Mouse (Mus musculus) liver, embryonic 12.5 days (tissue): Measurements from ENCODE around the gene Klk1. TPM values are rescaled to one million over a fixed set of nuclear protein-coding genes. Genes with fewer than 3 reads are reported as not detected.

Experiments
- ATAC-seq: fragments of 200-750 bp; cut with Nextera tagmentation; 2 replicates; pipeline ENCODE4 v1.8.0; 2017; ENCODE audit warnings: moderate number of reproducible peaks, mild to moderate bottlenecking, moderate library complexity
- H3K27ac ChIP-seq: fragments of 300-500 bp; sonication (generic); 2 replicates; pipeline ENCODE4 v1.5.1; 2016; ENCODE audit warnings: mild to moderate bottlenecking
- H3K27me3 ChIP-seq: fragments of 300-500 bp; sonication (generic); replicated peaks from 2 replicates; pipeline ENCODE4 v1.6.1; 2016; ENCODE audit warnings: mild to moderate bottlenecking, moderate library complexity
- H3K36me3 ChIP-seq: fragments of 300-500 bp; sonication (generic); 2 replicates; pipeline ENCODE4 v1.6.1; 2016; ENCODE audit warnings: mild to moderate bottlenecking, moderate library complexity
- H3K4me1 ChIP-seq: fragments of 300-500 bp; sonication (generic); 2 replicates; pipeline ENCODE4 v1.6.1; 2016
- H3K4me2 ChIP-seq: fragments of 300-500 bp; sonication (generic); 2 replicates; pipeline ENCODE4 v1.6.1; 2016; ENCODE audit warnings: mild to moderate bottlenecking, moderate library complexity
- H3K4me3 ChIP-seq: fragments of 300-500 bp; sonication (generic); 2 replicates; pipeline ENCODE4 v1.5.1; 2016; ENCODE audit warnings: mild to moderate bottlenecking, moderate library complexity
- H3K9ac ChIP-seq: fragments of 300-500 bp; sonication (generic); 2 replicates; pipeline ENCODE4 v1.6.1; 2016; ENCODE audit warnings: mild to moderate bottlenecking, moderate library complexity
- H3K9me3 ChIP-seq: fragments of 300-500 bp; sonication (generic); replicated peaks from 2 replicates; pipeline ENCODE4 v1.6.1; 2016; ENCODE audit warnings: mild to moderate bottlenecking, moderate library complexity
- WGBS: fragments of 180-500 bp; shearing (Covaris S2); methylation state at CpG from one replicate; pipeline ENCODE4 v1.1.7; 2016; ENCODE audit not compliant: insufficient replicate concordance; 5-methylcytosine and 5-hydroxymethylcytosine counted together
- polyA plus RNA-seq: library from polyadenylated mRNA; unstranded; fragments of >200 nt; fragmentation: Nextera tagmentation; extraction: Ambion mirVana; gene quantifications from 2 replicates; pipeline ENCODE4 v1.2.1, GENCODE M21; 2016

The Klk1 gene
- polyA plus RNA-seq, 1 experiment from 2014 or later: not detected

- Histone ChIP-seq H3K27ac (no peak overlapping the region), H3K4me1 (no peaks in the 10 kb centered on the region), H3K4me3 (no peak overlapping the region), H3K9ac (no peak overlapping the region), H3K36me3 (no peaks in the 10 kb centered on the region), H3K9me3 (no peaks in the 10 kb centered on the region), H3K4me2 (no peak overlapping the region), H3K27me3 (peaks cover 47% of the 10 kb centered on the region)
- WGBS: 44% methylated on average over 2 of the region's 2 CpGs
- no peak for ATAC-seq
These were observed 52.1 kb downstream of the Klk1 start for GRCm38 (mm10) chr7:44277250-44277622.

Other genes starting within 250 kb of the Klk1 start
- gene Klk1b9, start 249.3 kb upstream of the Klk1 start, polyA plus RNA-seq: not detected in 2 replicates
- gene Klk1b11, start 229.5 kb upstream of the Klk1 start, polyA plus RNA-seq: not detected in 2 replicates
- gene Klk1b26, start 213.2 kb upstream of the Klk1 start, polyA plus RNA-seq: not detected in 2 replicates
- gene Klk1b27, start 173.1 kb upstream of the Klk1 start, polyA plus RNA-seq: not detected in 2 replicates
- not detected in 2 replicates for gene Klk1b21, start 123.0 kb upstream of the Klk1 start, polyA plus RNA-seq
- gene Klk1b22, start 112.7 kb upstream of the Klk1 start, polyA plus RNA-seq: not detected in 2 replicates
- gene Klk1b16, start 88.6 kb upstream of the Klk1 start, polyA plus RNA-seq: not detected in 2 replicates
- not detected in 2 replicates for gene Klk1b24, start 37.1 kb upstream of the Klk1 start, polyA plus RNA-seq
- not detected in 2 replicates for gene Klk1b3, start 27.2 kb upstream of the Klk1 start, polyA plus RNA-seq
- not detected in 2 replicates for gene Klk1b4, start 17.9 kb upstream of the Klk1 start, polyA plus RNA-seq
- not detected in 2 replicates for gene Klk1b5, start 9.4 kb upstream of the Klk1 start, polyA plus RNA-seq
- gene Gm36864, start 10.8 kb downstream of the Klk1 start, polyA plus RNA-seq: 0.08 TPM in 1 of 2 replicates, not detected in the other
- 1.8 and 1.9 TPM in 2 replicates for gene 1700028J19Rik, start 21.3 kb downstream of the Klk1 start, polyA plus RNA-seq
- 64.3 and 66.7 TPM in 2 replicates for gene 2410002F23Rik, start 21.4 kb downstream of the Klk1 start, polyA plus RNA-seq
- not detected in 2 replicates for gene Acp4, start 32.0 kb downstream of the Klk1 start, polyA plus RNA-seq
- not detected in 2 replicates for gene Gm15517, start 36.1 kb downstream of the Klk1 start, polyA plus RNA-seq
- gene Clec11a, start 81.5 kb downstream of the Klk1 start, polyA plus RNA-seq: 0.50 and 0.55 TPM in 2 replicates
- gene Shank1, start 84.9 kb downstream of the Klk1 start, polyA plus RNA-seq: 0.10 and 0.18 TPM in 2 replicates
- 0.05 and 0.11 TPM in 2 replicates for gene Syt3, start 158.7 kb downstream of the Klk1 start, polyA plus RNA-seq
- 0.38 TPM in 1 of 2 replicates, not detected in the other for gene 1700008O03Rik, start 160.5 kb downstream of the Klk1 start, polyA plus RNA-seq
- gene Lrrc4b, start 203.7 kb downstream of the Klk1 start, polyA plus RNA-seq: 0.07 TPM in 1 of 2 replicates, not detected in the other
- gene Aspdh, start 240.0 kb downstream of the Klk1 start, polyA plus RNA-seq: 5.5 and 6.4 TPM in 2 replicates
- gene Josd2, start 242.6 kb downstream of the Klk1 start, polyA plus RNA-seq: 189 and 194 TPM in 2 replicates